Mouse (Mus musculus) granulocyte monocyte progenitor cell, adult 5-6 weeks (primary cell): ENCODE measurements around the gene Etv6. TPM values are rescaled to one million over a fixed set of nuclear protein-coding genes. Genes with fewer than 3 reads are reported as not detected.

Experiments
- ATAC-seq: replicated peaks from 2 replicates; pipeline ENCODE4 v1.8.0; 2016; ENCODE audit warnings: mild to moderate bottlenecking, moderate TSS enrichment, inconsistent platforms; ENCODE audit not compliant: poor library complexity, severe bottlenecking
- total RNA-seq, 2 experiments: library from RNA; stranded (forward) in 1 of 2; stranded (reverse) in 1 of 2; fragments of 200-712, 200-1000 nt in 1 of 2; fragments of >200 nt in 1 of 2; fragmentation: Nextera tagmentation in 1 of 2; gene quantifications; 2 replicates each; pipeline ENCODE4 v1.2.3; 2014 to 2017

Etv6 gene
- total RNA-seq, 2 experiments from 2014 or later, result 83.9 to 100 TPM

- peak; percentile 44 for ATAC-seq
Measured at GRCm38 (mm10) chr6:134041286-134041685, 5.8 kb downstream of the Etv6 start.

GRCm38 (mm10) chr6:134041916-134042315, 6.4 kb downstream of the Etv6 start:
- peak; percentile 43 for ATAC-seq

DNA sequence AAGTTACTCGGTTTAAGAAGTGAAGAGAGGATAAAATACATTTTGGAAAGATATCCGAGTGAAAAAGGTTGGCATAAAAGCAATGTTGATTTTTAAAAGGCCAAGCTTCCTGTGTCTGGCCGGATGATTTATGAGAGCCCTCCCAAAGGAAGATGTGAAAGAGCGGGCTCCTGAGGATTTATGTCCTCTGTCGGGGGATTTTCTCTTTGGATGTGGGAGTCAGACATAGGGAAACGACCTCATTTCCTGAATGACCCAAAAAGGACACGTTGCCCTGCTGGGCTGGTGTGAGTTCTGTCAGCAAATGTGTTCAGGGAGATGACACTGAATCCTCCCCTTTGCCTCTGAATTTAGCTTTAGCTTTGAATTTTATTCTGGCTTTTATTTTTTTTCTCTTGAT, 8.0 kb downstream of the Etv6 start:
- no peak for ATAC-seq

- peak; percentile 35 for ATAC-seq
Measured at GRCm38 (mm10) chr6:134045092-134045868, 9.8 kb downstream of the Etv6 start.

DNA sequence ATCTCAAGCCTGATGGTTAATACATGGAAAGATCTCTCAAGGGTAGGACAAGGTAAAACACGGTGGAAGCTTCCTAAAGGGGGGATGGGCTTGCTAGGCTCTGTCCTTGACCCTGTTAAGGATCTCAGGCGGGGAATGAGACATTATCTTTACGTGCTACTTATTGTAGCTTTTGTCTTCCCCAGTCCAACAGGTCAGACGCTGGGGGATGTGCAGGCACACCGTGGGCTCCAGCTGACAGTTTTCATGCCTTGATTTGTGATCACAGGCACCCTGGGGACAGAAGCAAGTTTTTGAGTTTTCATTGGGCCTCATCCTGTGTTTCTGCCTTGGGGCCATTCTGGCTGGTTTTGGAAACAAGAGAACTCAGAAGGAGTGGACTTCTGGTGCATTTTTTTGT, 10.6 kb downstream of the Etv6 start:
- ATAC-seq, result no peak

DNA sequence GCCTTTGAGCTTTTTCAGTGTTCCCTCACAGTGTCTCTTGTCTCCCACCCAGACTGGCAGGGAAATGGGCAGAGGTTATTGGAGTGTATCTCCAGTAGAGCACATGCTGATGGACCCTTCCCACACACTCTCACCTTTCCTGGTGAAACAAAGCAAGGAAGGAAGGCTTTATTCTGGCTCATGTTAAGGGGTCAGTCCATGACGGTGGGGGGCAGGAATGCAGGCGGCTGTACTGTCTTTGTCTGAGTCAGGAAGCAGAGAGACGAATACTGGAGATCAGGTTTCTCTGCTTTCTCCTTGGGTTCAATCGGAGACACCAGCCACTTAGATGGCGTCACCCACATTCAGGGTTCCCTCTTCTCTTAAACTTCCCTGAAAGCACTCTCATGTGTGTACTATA, 11.7 kb downstream of the Etv6 start:
- no peak for ATAC-seq

- ATAC-seq, result no peak
Measured at GRCm38 (mm10) chr6:134047974-134048373, 12.5 kb downstream of the Etv6 start.

DNA sequence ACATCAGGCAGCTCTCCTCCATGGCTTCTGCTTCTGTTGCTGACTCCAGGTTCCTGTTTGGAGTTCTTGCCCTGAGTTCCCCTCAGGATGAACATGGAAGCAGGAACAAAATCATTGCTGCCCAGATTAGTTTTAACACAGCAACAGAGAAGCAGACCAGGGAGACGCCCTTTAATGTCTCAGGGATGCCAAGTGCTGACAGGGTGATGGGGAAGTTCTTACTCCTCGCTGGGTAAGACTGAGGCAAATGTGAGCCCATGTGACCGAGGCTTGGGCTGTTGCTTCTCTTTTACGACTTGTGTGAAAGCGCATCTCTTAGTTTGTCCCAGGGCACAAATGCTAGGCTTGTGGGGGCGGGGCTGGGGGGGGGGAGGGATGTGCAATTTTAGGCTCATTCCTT, 13.5 kb downstream of the Etv6 start:
- ATAC-seq, result peak; percentile 28

DNA sequence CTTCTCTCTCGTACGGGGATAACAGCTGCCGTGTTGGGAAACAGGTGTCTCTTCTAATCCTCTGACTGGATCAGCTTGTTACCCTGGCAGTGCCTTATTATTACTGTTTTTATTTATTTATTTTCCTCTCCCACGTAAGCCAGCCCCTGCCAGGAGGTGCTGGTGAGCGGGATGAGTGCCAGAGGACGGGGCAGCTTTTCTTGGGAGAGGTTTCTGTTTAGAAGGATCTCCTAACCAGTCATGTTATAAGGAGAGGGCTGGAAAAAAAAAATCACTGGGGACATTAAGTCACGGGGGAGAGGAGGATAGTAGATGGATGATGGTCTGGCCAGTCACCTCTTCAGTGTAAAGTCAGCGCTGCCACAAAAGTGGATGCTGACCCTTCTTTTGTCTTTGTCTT, 15.0 kb downstream of the Etv6 start:
- ATAC-seq, result no peak

DNA sequence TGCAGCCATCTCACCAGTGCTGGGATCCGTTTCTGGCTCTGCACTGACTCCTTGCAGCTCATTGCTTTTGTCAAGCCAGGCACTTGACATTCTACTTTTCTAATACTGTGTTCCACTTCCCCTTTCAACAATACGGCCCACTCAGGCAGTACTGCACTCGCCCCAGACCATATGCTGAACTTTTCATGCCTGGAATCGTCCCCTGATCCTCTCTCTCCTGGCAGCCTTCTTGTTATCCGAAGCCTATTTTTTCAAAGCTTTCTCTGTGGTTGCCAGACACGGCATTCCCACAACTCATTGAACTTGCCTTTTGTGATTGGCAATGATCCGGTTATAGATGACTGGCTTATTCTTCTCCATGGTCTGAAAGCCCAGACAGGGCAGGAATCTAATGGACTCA, 16.4 kb downstream of the Etv6 start:
- ATAC-seq, result peak; percentile 57

DNA sequence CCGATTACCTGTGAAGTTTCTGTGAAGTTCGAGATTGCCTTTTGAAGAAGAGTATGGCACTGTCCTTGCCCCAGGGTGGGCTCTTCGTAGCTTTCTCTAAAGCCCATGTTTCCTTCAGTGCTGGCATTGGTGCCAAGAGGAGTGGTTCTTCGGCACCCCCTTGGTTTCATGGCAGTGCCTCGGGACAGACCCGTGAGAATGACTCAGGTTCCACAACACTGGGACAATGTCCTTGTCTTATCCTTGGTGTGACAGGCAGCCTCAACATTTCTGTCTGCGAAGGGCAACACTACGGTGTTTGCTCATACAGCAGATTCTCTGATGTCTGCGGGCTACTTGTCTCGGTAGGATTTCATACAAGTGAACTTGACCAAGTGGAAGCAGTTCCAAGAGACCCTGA, 17.6 kb downstream of the Etv6 start:
- no peak for ATAC-seq

DNA sequence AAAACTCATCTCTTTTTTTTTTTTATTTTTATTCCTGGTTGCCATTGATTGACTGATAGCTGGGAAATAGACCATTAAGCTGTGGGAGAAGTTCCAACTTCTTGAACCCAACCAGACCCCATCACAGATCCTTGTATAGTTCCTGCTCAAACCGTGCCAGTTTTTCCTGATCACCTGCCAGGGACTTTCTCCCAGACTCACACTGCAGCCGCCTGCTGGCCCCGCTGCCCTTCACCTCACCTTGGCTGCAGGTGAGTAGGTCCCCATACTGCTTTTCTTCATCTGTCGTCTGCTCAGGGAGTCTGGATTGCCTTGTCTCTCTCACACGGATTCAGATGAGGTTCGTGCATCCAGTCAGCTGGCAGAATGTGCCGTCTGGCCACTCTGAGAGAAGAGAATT, 18.1 kb downstream of the Etv6 start:
- no peak for ATAC-seq

DNA sequence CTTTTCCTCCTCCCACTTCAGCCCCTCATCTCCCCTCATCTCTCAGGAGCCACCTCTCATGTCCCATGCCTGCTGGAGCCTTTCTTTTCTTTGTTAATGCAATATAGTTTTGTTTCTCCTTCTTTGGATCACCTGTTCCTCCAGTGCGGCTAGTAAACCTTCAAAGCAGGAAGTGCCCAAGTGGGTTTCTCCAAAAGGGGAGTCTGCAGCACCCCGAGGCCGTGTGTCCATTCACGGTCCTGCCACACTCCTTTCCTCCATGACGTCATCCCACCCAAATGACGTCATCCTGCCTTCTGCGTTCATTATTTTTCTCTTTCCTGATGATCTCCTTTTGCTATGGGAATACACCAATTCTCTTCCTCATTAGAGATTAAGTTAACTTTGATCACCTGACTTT, 20.1 kb downstream of the Etv6 start:
- peak; percentile 60 for ATAC-seq

GRCm38 (mm10) chr6:134058451-134058850, 23.0 kb downstream of the Etv6 start:
- no peak for ATAC-seq

DNA sequence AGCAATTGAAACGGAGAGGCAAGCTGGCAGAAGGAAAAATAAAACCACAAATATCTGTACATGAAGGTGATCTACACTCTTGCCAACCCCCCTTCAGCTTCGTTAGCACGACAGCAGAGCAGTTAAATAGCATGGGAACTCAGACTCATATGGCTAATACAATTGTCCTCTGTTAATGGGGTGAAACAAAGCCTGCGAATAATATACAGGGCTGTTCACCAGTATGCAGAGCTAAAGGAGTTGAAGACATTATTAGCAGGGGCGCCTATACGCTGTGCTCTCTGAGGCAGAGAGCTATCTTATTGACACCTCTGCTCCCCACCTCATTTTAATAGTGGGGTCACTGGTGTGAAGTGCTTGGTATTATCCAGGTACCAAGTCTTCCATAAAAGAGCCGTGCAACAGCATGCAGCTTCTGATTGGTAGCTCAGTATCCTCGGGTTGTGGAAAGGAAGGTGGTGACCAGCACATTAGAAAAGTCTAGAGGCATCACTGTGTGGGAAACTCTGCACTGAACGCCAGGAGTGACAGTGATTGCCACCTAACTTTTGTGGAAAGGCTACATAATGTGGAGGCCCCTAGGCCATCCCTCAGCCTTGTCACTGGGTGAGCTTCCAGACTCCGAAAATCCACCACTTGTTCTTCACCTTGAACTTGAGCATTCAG, 23.5 kb downstream of the Etv6 start:
- no peak for ATAC-seq

- ATAC-seq, result no peak
Measured at GRCm38 (mm10) chr6:134059552-134059891, 24.0 kb downstream of the Etv6 start.

- no peak for ATAC-seq
Measured at GRCm38 (mm10) chr6:134060036-134060435, 24.5 kb downstream of the Etv6 start.

- ATAC-seq, result no peak
Measured at GRCm38 (mm10) chr6:134060811-134061210, 25.3 kb downstream of the Etv6 start.

DNA sequence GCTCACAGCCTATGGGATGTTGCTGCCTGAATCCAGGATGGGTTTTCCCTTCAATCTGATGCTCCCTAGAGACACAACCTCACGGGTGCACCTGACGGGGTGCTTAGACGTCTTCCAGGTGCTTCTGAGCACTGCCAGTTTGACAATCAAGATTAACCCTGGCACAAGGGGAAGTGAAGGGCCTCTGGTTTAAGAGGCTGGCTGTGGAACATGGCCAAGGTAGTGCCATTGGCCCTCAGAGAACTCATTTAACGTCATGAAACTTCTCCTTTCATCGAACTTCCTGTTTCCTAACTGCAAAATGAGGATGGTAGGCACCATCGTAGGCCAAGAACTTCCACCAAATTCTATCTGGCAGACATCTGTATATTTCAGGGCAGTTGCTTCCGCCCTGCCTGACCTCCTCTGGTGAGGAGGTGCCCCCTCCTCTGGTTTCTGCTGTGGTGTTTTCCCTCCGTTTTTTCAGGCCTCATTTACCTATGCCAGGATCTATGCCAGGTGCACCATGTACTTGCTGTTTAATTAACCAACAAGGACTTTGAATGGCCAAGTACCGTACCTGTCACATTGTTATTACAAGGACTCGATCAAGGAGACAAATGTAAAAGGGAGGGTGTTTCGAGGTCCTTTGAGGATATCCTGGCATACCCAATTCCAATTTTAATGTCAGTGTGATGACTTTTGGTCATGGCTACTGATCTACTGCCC, 29.7 kb downstream of the Etv6 start:
- ATAC-seq, result peak; percentile 83

DNA sequence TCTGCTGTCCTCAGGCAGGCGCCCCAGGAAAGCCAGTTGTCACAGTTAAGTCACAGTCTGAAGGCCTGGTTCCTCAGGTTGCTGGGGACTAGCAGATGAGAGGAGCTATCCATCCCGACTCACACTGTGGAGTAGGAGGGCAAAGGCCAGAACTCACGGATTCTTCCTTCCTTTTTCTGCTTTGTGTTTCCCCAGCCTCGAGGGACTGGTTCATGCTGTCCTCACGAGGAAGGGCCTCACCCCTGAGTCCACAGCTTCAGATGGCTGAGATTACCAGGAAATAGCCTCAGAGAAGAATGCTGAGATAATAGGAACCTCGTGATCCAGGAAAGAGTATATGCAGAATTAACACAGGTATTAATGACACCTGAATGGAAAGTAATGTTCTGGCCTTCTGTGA, 30.6 kb downstream of the Etv6 start:
- ATAC-seq, result no peak

GRCm38 (mm10) chr6:134066996-134067395, 31.5 kb downstream of the Etv6 start:
- peak; percentile 11; the same call in 1 of the 2 replicates for ATAC-seq
